Mouse (Mus musculus): ENCODE results near the gene Pdxdc1.
A peak's percentile ranks its signal among the peaks of the same experiment; 100 is the strongest.
"Not testable (repeated sequence)": the region's sequence is repeated elsewhere in the genome, so short reads cannot be mapped to it uniquely, and the experiment has no call there.

Pdxdc1 gene

GRCm38 (mm10) chr16:13902888-13903483 is at the start of gene Pdxdc1, which contains the start of gene Mpv17l:
TSS of gene Pdxdc1 (minus strand) at chr16:13903131.
TSS of gene Mpv17l (plus strand) at chr16:13903161.
- DNase-seq (ENCODE audit: low spot score in 2 of 2) = peak; percentile 96 to 98

DNA sequence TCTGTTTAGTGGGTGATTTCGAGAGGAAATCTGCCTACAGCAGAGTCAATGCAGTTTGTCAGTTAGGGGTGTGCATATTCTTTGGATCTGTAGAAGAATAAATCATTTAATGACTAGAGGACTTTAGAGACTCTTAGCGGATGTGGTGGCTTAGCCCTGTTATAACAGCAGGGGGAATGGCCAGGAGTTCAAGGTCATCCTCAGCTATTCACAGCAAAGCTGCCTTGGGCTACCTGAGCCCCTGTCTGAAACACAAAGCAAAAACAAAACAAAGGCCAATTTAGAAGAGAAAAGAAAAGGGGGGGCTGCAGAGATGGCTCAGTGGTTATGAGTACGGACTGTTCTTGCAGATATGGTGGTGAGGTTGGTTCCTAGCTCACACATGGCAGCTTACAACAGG is 48.3 kb upstream of the Pdxdc1 start:
- DNase-seq (ENCODE audit: low spot score in 2 of 2) = no peak

DNA sequence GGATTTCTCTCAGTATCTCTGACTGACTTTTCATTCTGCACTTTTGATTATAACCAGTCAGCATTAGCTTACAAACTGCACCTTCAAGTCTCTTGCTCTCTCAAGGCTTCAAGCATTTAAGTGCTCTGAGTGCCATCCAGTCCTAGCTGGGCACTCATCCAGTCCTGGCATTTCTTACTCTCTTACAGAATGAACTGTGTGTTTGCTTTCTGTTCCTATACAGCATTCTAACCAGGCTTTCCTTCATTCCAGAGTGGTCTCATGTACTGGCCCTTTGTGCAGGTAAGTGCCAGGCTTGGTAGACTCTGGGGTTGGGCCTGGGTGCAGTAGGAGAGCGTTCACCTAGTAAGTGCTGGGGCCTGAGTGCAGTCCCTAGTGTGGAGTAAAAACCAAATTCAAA is 43.4 kb upstream of the Pdxdc1 start:
- DNase-seq (ENCODE audit: low spot score in 2 of 2) = no peak

- DNase-seq (ENCODE audit: low spot score in 2 of 2) = no peak
Observed at GRCm38 (mm10) chr16:13945153-13945552, 42.2 kb upstream of the Pdxdc1 start.

GRCm38 (mm10) chr16:13944752-13945151 is 41.8 kb upstream of the Pdxdc1 start:
- no peak for DNase-seq (ENCODE audit: low spot score in 2 of 2)

DNA sequence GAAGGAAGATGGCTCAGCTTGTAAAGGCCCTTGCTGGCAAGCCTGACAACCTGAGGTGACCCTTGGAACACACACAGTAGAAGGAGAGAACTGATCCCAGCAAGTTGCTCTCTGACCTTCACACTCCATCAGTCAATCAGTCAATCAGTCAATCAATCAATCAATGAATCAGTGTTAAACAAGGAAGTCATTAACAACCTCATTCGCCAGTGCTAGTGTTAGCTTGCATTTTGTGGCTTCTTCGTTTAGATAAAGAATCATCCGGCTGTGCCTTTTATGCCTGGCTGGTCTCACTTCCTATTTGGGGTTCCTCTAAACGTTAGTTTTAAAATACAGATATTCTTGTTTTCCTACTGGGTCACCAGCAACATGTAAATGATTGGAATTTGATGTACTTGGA is 41.2 kb upstream of the Pdxdc1 start:
- no peak for DNase-seq (ENCODE audit: low spot score in 2 of 2)

DNA sequence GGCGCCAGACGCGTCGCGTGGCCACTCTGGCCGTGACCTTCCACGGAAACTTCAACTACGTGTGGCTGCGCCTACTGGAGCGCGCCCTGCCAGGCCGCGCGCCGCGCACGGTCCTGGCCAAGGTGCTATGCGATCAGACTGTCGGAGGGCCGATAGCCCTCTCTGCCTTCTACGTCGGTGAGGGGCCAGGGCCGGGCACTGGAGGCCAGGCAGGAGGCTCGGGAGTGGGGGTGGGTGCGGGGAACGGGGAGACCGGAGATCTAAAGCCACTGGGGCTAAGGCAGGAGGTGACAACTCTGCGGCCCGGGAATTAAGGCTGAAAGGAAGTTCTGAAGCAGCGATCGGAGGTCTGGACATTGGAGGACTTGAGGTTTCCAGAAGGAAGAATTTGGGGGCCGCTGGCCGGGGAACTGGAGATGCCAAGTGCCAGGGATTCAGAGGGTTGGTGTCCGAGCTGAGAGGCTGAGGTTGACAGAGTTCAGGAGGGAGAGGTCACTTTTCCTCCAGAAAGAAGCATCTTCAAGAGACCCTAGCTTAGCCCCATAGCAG is 38.0 kb upstream of the Pdxdc1 start:
- DNase-seq (ENCODE audit: low spot score in 2 of 2) = peak in 1 of 2 experiments; percentile 27

DNA sequence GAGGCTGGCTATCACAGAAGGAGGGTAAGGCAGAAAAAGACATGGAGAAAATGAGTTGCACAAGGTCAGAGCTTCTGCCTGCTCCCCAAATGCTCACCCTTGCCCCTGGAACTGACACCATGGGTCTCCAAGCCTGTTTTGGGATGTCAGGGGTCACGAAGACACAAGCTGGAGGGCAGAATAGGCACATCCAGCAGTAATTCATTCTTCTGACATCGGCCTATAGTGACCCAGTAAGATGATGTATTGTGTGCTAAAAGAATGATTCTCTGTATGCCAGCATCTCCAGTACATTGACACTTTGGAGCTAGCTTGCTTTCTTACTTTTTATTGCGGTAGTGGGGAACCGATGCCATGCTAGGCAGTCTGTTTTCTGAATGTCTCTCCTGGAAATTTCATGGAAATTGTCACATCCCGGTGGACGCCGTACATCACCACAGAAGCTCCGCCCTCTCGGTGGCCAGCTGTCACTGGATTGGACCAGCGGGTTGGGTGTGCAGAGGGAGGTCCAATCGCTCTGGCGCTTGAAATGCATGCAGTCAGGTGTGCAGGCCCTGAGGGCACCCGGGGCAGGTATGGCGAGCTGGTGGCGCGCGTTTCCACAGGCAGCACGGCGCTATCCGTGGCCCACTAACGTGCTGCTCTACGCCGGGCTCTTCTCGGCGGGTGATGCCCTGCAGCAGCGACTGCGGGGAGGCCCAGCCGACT is 37.4 kb upstream of the Pdxdc1 start:
- DNase-seq (ENCODE audit: low spot score in 2 of 2) = peak in 1 of 2 experiments; percentile 11

DNA sequence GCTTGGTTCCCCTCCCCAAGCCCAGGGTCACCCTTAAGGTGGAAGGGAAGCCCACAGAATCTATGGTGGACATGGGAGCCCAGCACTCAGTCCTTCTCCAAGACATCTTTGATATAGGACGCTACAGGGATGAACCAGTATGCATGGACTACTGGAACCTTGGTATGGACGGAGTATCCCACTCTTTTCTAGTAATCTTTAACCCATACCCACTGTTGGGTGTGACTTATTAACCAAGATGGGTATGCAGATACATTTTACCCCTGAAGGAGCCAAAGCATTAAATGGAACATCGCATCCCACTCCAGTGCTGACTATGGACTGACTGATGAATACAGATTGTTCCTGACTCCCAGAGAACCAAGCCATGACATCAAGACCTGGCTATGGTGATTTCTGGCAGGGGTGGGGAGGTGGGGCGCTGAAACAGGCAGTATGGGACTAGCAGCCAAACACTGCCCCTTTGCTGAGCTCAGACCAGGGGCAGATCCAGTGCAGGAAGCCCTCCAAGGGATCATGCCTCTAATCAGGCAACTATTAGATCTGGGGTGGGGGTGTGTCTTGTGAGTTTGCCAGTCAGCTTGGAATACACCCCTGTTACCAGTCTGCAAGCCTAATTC is 24.6 kb upstream of the Pdxdc1 start:
- no peak for DNase-seq (ENCODE audit: low spot score in 2 of 2)

GRCm38 (mm10) chr16:13922966-13923365 is 20.0 kb upstream of the Pdxdc1 start:
- DNase-seq (ENCODE audit: low spot score in 2 of 2) = not testable (repeated sequence)

- DNase-seq (ENCODE audit: low spot score in 2 of 2) = not testable (repeated sequence)
Observed at GRCm38 (mm10) chr16:13922499-13922898, 19.6 kb upstream of the Pdxdc1 start.

DNA sequence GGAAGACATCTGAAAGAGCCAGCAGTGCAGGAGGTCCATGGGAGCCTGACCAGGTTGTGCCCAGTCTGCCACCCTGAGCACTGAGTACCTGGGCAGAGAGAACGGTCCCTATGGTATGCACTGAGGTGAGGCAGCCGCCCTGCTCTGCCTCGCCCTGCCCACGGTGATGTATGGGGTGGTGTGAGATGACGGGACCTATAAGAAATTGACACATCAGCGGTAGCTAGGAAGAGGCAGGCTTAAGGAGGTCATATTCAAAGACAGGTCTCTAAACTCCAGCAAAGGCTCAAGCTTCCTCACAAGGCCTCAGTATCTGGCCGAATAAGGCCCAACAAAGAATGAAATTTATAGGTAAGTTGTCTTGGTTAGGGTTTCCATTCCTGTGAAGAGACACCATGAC is 18.9 kb upstream of the Pdxdc1 start:
- DNase-seq (ENCODE audit: low spot score in 2 of 2) = no peak

DNA sequence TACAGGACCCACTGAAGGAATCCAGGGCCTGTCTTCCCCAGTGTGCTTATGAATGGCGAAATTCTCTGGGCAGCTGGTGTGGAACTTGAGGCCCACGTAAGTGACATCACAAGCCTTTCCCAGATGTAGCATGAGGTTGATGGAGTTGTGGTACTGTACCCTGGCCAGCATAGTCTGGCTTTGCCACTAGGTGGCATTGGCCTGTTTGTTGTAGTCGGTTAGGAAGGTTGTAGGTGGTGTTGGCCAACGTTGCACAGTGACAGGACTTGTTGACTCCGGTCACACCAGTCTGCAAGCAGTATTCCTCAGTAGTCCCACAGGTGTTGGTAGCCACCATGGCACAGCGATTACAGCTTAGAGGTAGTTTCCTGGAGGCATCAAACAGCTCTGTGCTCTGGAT is 18.1 kb upstream of the Pdxdc1 start:
- DNase-seq (ENCODE audit: low spot score in 2 of 2) = no peak

DNA sequence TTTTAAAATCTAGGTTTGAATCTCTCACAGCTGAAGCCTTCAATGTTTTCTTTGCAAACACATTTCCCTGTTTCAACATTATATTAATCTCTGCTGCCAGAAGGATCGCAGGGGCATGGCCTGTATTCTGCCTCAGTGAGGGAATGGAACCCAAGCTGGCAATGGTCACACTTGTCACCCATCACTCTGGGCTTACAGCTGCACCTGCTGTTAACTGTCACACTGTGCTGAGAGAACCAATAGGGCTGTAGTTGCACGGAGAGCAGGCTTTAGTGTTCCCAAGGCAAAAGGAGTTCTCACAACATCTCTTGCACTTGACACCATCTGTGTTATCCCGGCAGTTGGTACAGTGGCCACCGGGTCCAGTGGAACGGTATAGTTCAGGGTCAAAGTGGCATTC is 17.2 kb upstream of the Pdxdc1 start:
- no peak for DNase-seq (ENCODE audit: low spot score in 2 of 2)

GRCm38 (mm10) chr16:13907297-13907696 is 4.4 kb upstream of the Pdxdc1 start:
- DNase-seq (ENCODE audit: low spot score in 2 of 2) = no peak

GRCm38 (mm10) chr16:13903488-13903887 is 557 bp upstream of the Pdxdc1 start:
- DNase-seq (ENCODE audit: low spot score in 2 of 2) = no peak

GRCm38 (mm10) chr16:13902397-13902831 is 517 bp downstream of the Pdxdc1 start:
- DNase-seq (ENCODE audit: low spot score in 2 of 2) = no peak

DNA sequence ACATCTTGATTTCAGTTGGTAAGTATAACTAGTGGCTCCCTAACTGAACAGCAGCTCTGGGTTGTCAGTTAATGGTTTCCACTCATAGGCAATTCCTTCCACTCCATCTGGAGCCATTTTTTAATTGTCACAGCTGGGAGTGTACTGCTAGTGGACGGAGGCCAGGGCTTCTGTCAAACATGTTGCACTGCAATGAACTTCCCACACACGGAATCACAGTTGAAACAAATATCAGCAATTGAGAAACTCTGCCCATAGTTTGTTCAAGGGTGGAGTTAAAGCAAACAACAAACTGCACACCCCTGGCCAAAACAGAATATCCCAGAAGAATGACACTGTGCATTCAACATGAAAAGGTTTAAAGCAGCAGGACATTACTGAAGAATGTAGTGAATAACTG is 4.0 kb downstream of the Pdxdc1 start:
- DNase-seq (ENCODE audit: low spot score in 2 of 2) = no peak

DNA sequence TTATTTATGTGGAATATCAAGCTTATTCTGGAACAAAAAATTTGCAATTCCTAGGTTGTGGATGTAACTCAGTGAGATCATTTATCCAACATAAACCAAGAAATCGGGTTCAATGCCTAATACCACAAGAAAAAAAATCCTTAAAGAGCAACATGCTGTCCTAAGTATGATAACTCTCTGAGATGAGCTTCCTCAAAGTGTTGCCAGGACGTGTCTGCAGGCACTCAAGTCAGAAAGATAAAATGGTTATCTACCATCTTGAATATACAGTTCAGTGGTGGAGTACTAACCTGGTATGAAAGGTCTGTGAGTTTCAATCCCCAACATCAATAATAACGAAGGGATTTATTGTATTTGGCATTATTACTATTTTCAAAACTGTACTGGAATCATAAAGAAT is 6.6 kb downstream of the Pdxdc1 start:
- DNase-seq (ENCODE audit: low spot score in 2 of 2) = no peak

DNA sequence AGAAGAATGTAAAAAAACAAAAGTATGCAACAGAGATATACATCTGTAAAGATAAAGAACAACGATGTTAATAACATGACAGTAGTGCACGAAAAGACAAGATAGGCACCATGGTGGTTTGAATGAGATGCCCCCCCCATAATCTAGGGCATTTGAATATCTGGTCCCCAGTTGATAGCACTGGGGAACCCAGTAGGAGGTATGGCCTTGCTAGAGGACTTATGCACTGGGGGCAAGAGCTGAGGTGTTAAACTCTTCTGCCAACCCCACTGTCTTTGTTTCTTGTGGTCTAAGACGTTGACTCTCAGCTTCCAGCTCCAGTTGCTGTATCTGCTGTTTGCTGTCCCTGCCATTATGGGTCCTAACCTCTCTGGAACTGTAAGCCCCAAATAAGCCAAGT is 7.2 kb downstream of the Pdxdc1 start:
- no peak for DNase-seq (ENCODE audit: low spot score in 2 of 2)

DNA sequence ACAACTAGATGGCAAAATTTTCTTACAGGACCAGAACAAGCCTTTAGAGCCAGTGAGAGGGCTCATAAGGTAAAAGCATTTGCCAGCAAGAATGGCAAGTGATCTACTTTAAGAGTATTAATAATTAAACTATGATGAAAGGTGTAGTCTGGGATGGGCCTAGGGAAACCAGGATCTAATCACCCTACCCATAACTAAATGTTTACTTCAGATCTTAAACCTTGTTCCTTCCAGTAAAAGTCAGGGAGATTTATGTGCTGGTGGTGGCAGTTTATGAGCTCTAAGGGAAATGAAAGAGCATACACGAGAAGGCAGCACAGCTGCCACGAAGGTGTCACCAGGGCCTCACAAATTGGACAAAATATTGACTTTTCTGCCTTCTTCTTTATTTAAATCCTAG is 8.8 kb downstream of the Pdxdc1 start:
- no peak for DNase-seq (ENCODE audit: low spot score in 2 of 2)

- no peak for DNase-seq (ENCODE audit: low spot score in 2 of 2)
Observed at GRCm38 (mm10) chr16:13892850-13893249, 10.1 kb downstream of the Pdxdc1 start.

DNA sequence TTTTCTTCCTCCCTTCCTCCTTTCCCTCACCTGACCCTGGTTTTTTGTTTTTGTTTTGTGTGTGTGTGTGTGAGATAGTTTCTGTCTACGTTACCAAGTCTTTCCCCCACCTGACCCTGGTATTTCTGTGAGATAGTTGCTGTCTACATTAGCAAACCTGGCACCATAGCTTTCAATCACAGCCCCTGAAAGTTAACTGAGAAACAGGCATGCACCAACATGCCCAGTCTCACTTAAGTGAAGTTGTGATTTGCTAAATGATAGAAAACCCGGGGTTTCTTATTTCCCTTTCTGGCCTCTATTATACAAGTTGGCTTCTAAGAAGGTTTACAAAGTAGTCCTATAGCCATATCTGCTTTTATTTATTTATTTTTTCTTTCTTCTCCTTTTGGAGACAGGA is 12.5 kb downstream of the Pdxdc1 start:
- DNase-seq (ENCODE audit: low spot score in 2 of 2) = no peak
